Mouse (Mus musculus) liver, embryonic 11.5 days (tissue): ENCODE measurements around the gene Olfr1223. TPM values are rescaled to one million over a fixed set of nuclear protein-coding genes. Genes with fewer than 3 reads are reported as not detected.

ENCODE experiments used
- ATAC-seq: fragments of 200-750 bp; cut with Nextera tagmentation; replicated peaks from 2 replicates; pipeline ENCODE4 v1.8.0; 2017; ENCODE audit warnings: moderate number of reproducible peaks, mild to moderate bottlenecking, moderate TSS enrichment, moderate library complexity; ENCODE audit not compliant: low FRiP score
- DNase-seq: peaks from one replicate; pipeline ENCODE4 v3.0.0-alpha.2; 2017; ENCODE audit warnings: low spot score
- H3K27ac ChIP-seq: fragments of 300-500 bp; sonication (generic); 2 replicates; pipeline ENCODE4 v1.5.1; 2014; ENCODE audit warnings: mild to moderate bottlenecking, low read depth, low read length, control low read depth
- H3K27me3 ChIP-seq: fragments of 300-500 bp; sonication (generic); replicated peaks from 2 replicates; pipeline ENCODE4 v1.6.1; 2014; ENCODE audit warnings: low read length, mixed read lengths; ENCODE audit not compliant: control insufficient read depth, insufficient read depth
- H3K36me3 ChIP-seq: fragments of 300-500 bp; sonication (generic); 2 replicates; pipeline ENCODE4 v1.6.1; 2014; ENCODE audit warnings: mild to moderate bottlenecking, low read length, moderate library complexity, mixed read lengths; ENCODE audit not compliant: control insufficient read depth, insufficient read depth
- H3K4me1 ChIP-seq: fragments of 300-500 bp; sonication (generic); replicated peaks from 2 replicates; pipeline ENCODE4 v1.6.1; 2014; ENCODE audit warnings: low read length, mixed read lengths; ENCODE audit not compliant: control insufficient read depth, insufficient read depth
- H3K4me2 ChIP-seq: fragments of 300-500 bp; sonication (generic); 2 replicates; pipeline ENCODE4 v1.6.1; 2014; ENCODE audit warnings: mild to moderate bottlenecking, control low read depth, moderate library complexity
- H3K4me3 ChIP-seq: fragments of 300-500 bp; sonication (generic); 2 replicates; pipeline ENCODE4 v1.5.1; 2014; ENCODE audit warnings: low read depth, low read length, control low read depth
- H3K9ac ChIP-seq: fragments of 300-500 bp; sonication (generic); 2 replicates; pipeline ENCODE4 v1.6.1; 2014; ENCODE audit warnings: low read depth, low read length, control low read depth
- H3K9me3 ChIP-seq: fragments of 300-500 bp; sonication (generic); 2 replicates; pipeline ENCODE4 v1.6.1; 2016; ENCODE audit warnings: low read length, inconsistent platforms, mixed read lengths; ENCODE audit not compliant: control insufficient read depth
- WGBS: fragments of 180-500 bp; shearing (Covaris S2); extraction: QIAGEN DNeasy Blood & Tissue Kit; methylation state at CpG from one replicate; pipeline ENCODE4 v1.1.7; 2014; 5-methylcytosine and 5-hydroxymethylcytosine counted together
- polyA plus RNA-seq: library from polyadenylated mRNA; unstranded; fragments of >200 nt; fragmentation: Nextera tagmentation; extraction: Ambion mirVana; gene quantifications from 2 replicates; pipeline ENCODE4 v1.2.1, GENCODE M21; 2014

Olfr1223 gene
- polyA plus RNA-seq, 1 experiment from 2014 or later: not detected

DNA sequence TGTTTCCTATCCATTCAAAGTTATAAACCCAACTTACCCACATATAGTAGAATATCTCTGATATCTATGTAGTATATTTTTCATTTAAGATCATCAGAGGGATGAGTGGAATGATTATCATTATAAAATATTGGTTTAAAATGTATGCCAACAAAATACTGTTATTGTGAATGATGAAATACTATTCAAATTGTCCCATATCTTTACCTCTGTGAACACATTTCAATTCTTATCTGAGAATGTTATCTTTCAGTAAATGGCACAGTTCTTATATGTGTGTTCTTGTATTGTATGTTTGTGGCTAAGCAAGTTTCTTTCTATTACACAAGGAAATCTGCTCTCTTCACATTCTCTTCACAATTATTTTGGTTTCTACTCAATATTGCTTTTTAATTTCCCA is 45.7 kb downstream of the Olfr1223 start:
- no peak overlapping the region for H3K27ac ChIP-seq
- no peaks in the 10 kb centered on the region for H3K4me1 ChIP-seq
- no peak overlapping the region for H3K9ac ChIP-seq
- H3K36me3 ChIP-seq: no peaks in the 10 kb centered on the region
- H3K27me3 ChIP-seq: no peaks in the 10 kb centered on the region
- DNase-seq (no peak), ATAC-seq (no peak)
- no peaks in the 10 kb centered on the region for H3K9me3 ChIP-seq
- H3K4me2 ChIP-seq: no peak overlapping the region
- H3K4me3 ChIP-seq: no peak overlapping the region

DNA sequence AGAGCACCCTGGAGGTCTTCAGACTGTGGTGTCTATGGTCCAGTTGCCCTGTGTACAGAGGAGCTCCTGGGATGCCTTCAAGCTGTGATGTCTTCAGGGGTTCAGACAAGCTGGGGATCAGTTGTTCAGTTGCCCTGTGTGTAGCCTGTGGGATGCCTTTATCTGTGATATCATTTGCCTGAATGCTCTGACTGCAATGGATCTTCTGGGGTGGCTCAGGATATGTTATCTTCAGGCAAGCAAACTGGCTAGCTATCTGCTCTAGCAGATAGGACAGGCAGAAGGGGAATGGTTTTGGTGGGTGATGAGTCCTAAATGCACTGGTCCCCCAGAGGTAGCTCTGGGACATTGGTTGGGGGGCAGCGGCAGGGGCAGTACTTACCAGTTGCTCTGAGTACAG is 57.5 kb downstream of the Olfr1223 start:
- DNase-seq (no peak), ATAC-seq (no peak)
- no peak overlapping the region for H3K27ac ChIP-seq
- no peak overlapping the region for H3K4me2 ChIP-seq
- H3K36me3 ChIP-seq: no peaks in the 10 kb centered on the region
- 86% methylated on average over 1 of the region's 1 CpGs for WGBS
- H3K9ac ChIP-seq: no peak overlapping the region
- no peaks in the 10 kb centered on the region for H3K4me1 ChIP-seq
- H3K9me3 ChIP-seq: no peaks in the 10 kb centered on the region
- no peaks in the 10 kb centered on the region for H3K27me3 ChIP-seq
- H3K4me3 ChIP-seq: no peak overlapping the region

Other genes starting within 250 kb of the Olfr1223 start
- gene Olfr1208, start 249.2 kb downstream of the Olfr1223 start, polyA plus RNA-seq: not detected in 2 replicates
- gene Olfr1209, start 236.4 kb downstream of the Olfr1223 start, polyA plus RNA-seq: not detected in 2 replicates
- not detected in 2 replicates for gene Olfr1211, start 213.4 kb downstream of the Olfr1223 start, polyA plus RNA-seq
- gene Olfr1212, start 197.6 kb downstream of the Olfr1223 start, polyA plus RNA-seq: not detected in 2 replicates
- not detected in 2 replicates for gene Gm13762, start 171.3 kb downstream of the Olfr1223 start, polyA plus RNA-seq
- gene Olfr1214, start 158.9 kb downstream of the Olfr1223 start, polyA plus RNA-seq: not detected in 2 replicates
- not detected in 2 replicates for gene Olfr1215, start 144.6 kb downstream of the Olfr1223 start, polyA plus RNA-seq
- not detected in 2 replicates for gene Olfr1216, start 133.2 kb downstream of the Olfr1223 start, polyA plus RNA-seq
- not detected in 2 replicates for gene Olfr1217, start 119.5 kb downstream of the Olfr1223 start, polyA plus RNA-seq
- gene Olfr1218, start 90.4 kb downstream of the Olfr1223 start, polyA plus RNA-seq: not detected in 2 replicates
- not detected in 2 replicates for gene Olfr1219, start 68.0 kb downstream of the Olfr1223 start, polyA plus RNA-seq
- gene Olfr1220, start 44.7 kb downstream of the Olfr1223 start, polyA plus RNA-seq: not detected in 2 replicates
- gene Olfr1221, start 34.3 kb downstream of the Olfr1223 start, polyA plus RNA-seq: not detected in 2 replicates
- not detected in 2 replicates for gene Olfr1222, start 18.5 kb downstream of the Olfr1223 start, polyA plus RNA-seq
- gene Olfr1224-ps1, start 12.5 kb upstream of the Olfr1223 start, polyA plus RNA-seq: not detected in 2 replicates
- not detected in 2 replicates for gene Olfr1225, start 23.1 kb upstream of the Olfr1223 start, polyA plus RNA-seq
- gene Olfr1226, start 48.5 kb upstream of the Olfr1223 start, polyA plus RNA-seq: not detected in 2 replicates
- gene Olfr1228, start 102.5 kb upstream of the Olfr1223 start, polyA plus RNA-seq: not detected in 2 replicates
- not detected in 2 replicates for gene Olfr1229, start 136.5 kb upstream of the Olfr1223 start, polyA plus RNA-seq
- not detected in 2 replicates for gene Olfr1230, start 145.7 kb upstream of the Olfr1223 start, polyA plus RNA-seq
- not detected in 2 replicates for gene Olfr1231, start 155.5 kb upstream of the Olfr1223 start, polyA plus RNA-seq
- gene Olfr1232, start 178.1 kb upstream of the Olfr1223 start, polyA plus RNA-seq: not detected in 2 replicates
- gene Olfr1233, start 190.8 kb upstream of the Olfr1223 start, polyA plus RNA-seq: not detected in 2 replicates
- gene Olfr1234, start 213.3 kb upstream of the Olfr1223 start, polyA plus RNA-seq: not detected in 2 replicates